Mouse (Mus musculus): ENCODE measurements around the gene Lrrc3. TPM values are rescaled to one million over a fixed set of nuclear protein-coding genes. Genes with fewer than 3 reads are reported as not detected.

The Lrrc3 gene
- polyA plus RNA-seq, 1 experiment from 2014 or later: 1.3 TPM

- no peak overlapping the region for H3K4me2 ChIP-seq (ENCODE audit: low read length)
- no peak overlapping the region for H3K9ac ChIP-seq (ENCODE audit: low read length)
- H3K4me1 ChIP-seq (ENCODE audit: control insufficient read depth in 2 of 2, insufficient read depth in 2 of 2, low read length in 2 of 2): no peaks in the 10 kb centered on the region; a peak in 1 of 4 replicates
- no peaks in the 10 kb centered on the region for H3K9me3 ChIP-seq (ENCODE audit: control insufficient read depth, low read length)
- 0% methylated on average over 1 of the region's 1 CpGs for WGBS
- no peaks in the 10 kb centered on the region for H3K27me3 ChIP-seq (ENCODE audit: control insufficient read depth, insufficient read depth, low read length)
- no peaks in the 10 kb centered on the region for H3K36me3 ChIP-seq (ENCODE audit: control insufficient read depth, insufficient read depth, low read length)
- ATAC-seq (ENCODE audit: insufficient number of reproducible peaks, insufficient read depth, low FRiP score, low read depth): no peak
- no peak overlapping the region for H3K4me3 ChIP-seq (ENCODE audit: control insufficient read depth in 1 of 2, insufficient read depth in 1 of 2, low read depth in 1 of 2, low read length in 2 of 2)
- no peak overlapping the region for H3K27ac ChIP-seq (replicated peaks in 1 of 2; ENCODE audit: control insufficient read depth in 1 of 2, insufficient read depth in 1 of 2, low read depth in 2 of 2, low read length in 2 of 2)
Measured at GRCm38 (mm10) chr10:77867546-77867945, 34.8 kb downstream of the Lrrc3 start.

GRCm38 (mm10) chr10:77864762-77865143 lies 37.6 kb downstream of the Lrrc3 start:
- Histone ChIP-seq H3K27me3 (ENCODE audit: control insufficient read depth, insufficient read depth, low read length) (no peaks in the 10 kb centered on the region), H3K9ac (ENCODE audit: low read length) (no peak overlapping the region), H3K36me3 (ENCODE audit: control insufficient read depth, insufficient read depth, low read length) (no peaks in the 10 kb centered on the region), H3K27ac (replicated peaks in 1 of 2; ENCODE audit: control insufficient read depth in 1 of 2, insufficient read depth in 1 of 2, low read depth in 2 of 2, low read length in 2 of 2) (no peak overlapping the region), H3K4me1 (ENCODE audit: control insufficient read depth in 2 of 2, insufficient read depth in 2 of 2, low read length in 2 of 2) (no peaks in the 10 kb centered on the region; a peak in 1 of 4 replicates), H3K9me3 (ENCODE audit: control insufficient read depth, low read length) (no peaks in the 10 kb centered on the region), H3K4me2 (ENCODE audit: low read length) (peak overlapping the region; percentile 31; the same call in 1 of the 2 replicates), H3K4me3 (ENCODE audit: control insufficient read depth in 1 of 2, insufficient read depth in 1 of 2, low read depth in 1 of 2, low read length in 2 of 2) (no peak overlapping the region)
- 31% methylated on average over 11 of the region's 11 CpGs for WGBS
- no peak for ATAC-seq (ENCODE audit: insufficient number of reproducible peaks, insufficient read depth, low FRiP score, low read depth)

DNA sequence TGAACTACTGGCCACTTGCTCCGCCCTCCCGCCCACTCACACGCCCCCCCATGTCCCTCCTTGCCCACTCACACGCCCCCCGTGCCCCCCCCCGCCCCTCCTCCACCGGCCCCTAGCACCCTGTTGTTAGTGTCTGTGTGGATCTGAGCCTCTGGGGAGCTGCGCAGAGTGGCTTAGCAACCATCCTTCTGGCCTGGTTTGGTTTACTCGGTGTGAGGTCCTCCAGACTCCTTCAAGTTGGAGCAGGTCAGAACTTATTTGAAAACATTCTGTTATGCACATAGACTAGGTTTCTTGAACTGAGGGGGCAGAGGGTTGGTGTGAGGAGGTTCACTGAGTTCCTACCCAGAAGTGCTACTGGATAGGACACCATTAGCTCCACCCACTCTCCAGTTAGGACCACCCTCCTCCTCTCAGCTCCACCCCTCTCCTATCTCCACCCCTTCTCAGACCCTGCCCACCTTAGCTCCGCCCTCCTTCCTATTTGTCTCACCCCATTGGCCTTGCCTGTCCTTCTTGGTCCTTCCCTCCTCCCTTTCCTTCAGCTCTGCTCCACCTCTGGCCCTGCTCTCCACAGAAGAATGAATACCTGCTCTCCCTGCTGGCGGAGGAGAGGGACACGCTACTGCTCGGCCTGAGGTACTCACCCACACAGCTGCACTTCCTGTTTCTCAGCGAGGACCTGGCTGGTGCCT lies 38.1 kb downstream of the Lrrc3 start:
- Histone ChIP-seq H3K4me2 (ENCODE audit: low read length) (peak overlapping the region; percentile 31; the same call in 1 of the 2 replicates), H3K27me3 (ENCODE audit: control insufficient read depth, insufficient read depth, low read length) (no peaks in the 10 kb centered on the region), H3K27ac (replicated peaks in 1 of 2; ENCODE audit: control insufficient read depth in 1 of 2, insufficient read depth in 1 of 2, low read depth in 2 of 2, low read length in 2 of 2) (no peak overlapping the region), H3K9ac (ENCODE audit: low read length) (no peak overlapping the region), H3K4me1 (ENCODE audit: control insufficient read depth in 2 of 2, insufficient read depth in 2 of 2, low read length in 2 of 2) (no peaks in the 10 kb centered on the region; a peak in 1 of 4 replicates), H3K9me3 (ENCODE audit: control insufficient read depth, low read length) (no peaks in the 10 kb centered on the region), H3K36me3 (ENCODE audit: control insufficient read depth, insufficient read depth, low read length) (no peaks in the 10 kb centered on the region), H3K4me3 (ENCODE audit: control insufficient read depth in 1 of 2, insufficient read depth in 1 of 2, low read depth in 1 of 2, low read length in 2 of 2) (no peak overlapping the region)
- 28% methylated on average over 14 of the region's 14 CpGs for WGBS
- no peak for ATAC-seq (ENCODE audit: insufficient number of reproducible peaks, insufficient read depth, low FRiP score, low read depth)

DNA sequence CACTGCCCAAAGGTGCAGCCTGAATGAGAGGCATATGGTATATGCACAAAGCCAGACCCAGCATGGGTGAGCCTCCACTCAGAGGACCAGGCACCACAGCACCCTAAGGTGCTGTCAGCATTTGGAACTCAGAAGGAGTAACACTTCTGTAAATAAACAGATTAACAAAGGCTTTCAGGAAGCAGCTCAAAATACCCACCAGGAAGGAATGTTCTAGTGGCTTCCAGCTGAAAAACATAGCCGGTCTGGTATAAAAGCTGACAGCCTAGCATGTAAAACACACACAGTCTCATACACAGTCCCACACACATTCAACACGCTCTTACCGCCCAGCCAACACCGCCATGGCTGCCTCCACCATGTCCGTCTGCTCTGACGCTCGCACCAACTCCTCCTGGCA lies 40.7 kb downstream of the Lrrc3 start, which contains the start of gene Gm3285:
Gm3285 (plus strand) TSS at position 301 of the 400 bp plus-strand sequence.
- no peak within 1 kb of the TSS for H3K4me3 ChIP-seq (ENCODE audit: control insufficient read depth in 1 of 2, insufficient read depth in 1 of 2, low read depth in 1 of 2, low read length in 2 of 2)
- H3K9ac ChIP-seq (ENCODE audit: low read length): no peak within 1 kb of the TSS
- H3K4me1 ChIP-seq (ENCODE audit: control insufficient read depth in 2 of 2, insufficient read depth in 2 of 2, low read length in 2 of 2): no peaks in the 10 kb centered on the region; a peak in 1 of 4 replicates
- H3K9me3 ChIP-seq (ENCODE audit: control insufficient read depth, low read length): no peaks in the 10 kb centered on the region
- WGBS: 54% methylated on average over 7 of the region's 7 CpGs
- no peaks in the 10 kb centered on the region for H3K27me3 ChIP-seq (ENCODE audit: control insufficient read depth, insufficient read depth, low read length)
- no peak within 1 kb of the TSS for H3K4me2 ChIP-seq (ENCODE audit: low read length)
- ATAC-seq (ENCODE audit: insufficient number of reproducible peaks, insufficient read depth, low FRiP score, low read depth): no peak
- H3K27ac ChIP-seq (replicated peaks in 1 of 2; ENCODE audit: control insufficient read depth in 1 of 2, insufficient read depth in 1 of 2, low read depth in 2 of 2, low read length in 2 of 2): no peak within 1 kb of the TSS
- H3K36me3 ChIP-seq (ENCODE audit: control insufficient read depth, insufficient read depth, low read length): no peaks in the 10 kb centered on the region

GRCm38 (mm10) chr10:77852559-77852958 lies 49.8 kb downstream of the Lrrc3 start, which contains the start of gene Gm10318:
Gene Gm10318 (plus strand): TSS chr10:77852859.
- 59% methylated on average over 9 of the region's 9 CpGs for WGBS
- Histone ChIP-seq H3K9ac (ENCODE audit: low read length) (no peak within 1 kb of the TSS), H3K27ac (replicated peaks in 1 of 2; ENCODE audit: control insufficient read depth in 1 of 2, insufficient read depth in 1 of 2, low read depth in 2 of 2, low read length in 2 of 2) (no peak within 1 kb of the TSS), H3K4me3 (ENCODE audit: control insufficient read depth in 1 of 2, insufficient read depth in 1 of 2, low read depth in 1 of 2, low read length in 2 of 2) (no peak within 1 kb of the TSS), H3K36me3 (ENCODE audit: control insufficient read depth, insufficient read depth, low read length) (no peaks in the 10 kb centered on the region), H3K27me3 (ENCODE audit: control insufficient read depth, insufficient read depth, low read length) (no peaks in the 10 kb centered on the region), H3K9me3 (ENCODE audit: control insufficient read depth, low read length) (0 out of 2 replicates have a peak, but pooled peaks cover 4% of the 10 kb centered on the region), H3K4me2 (ENCODE audit: low read length) (no peak within 1 kb of the TSS), H3K4me1 (ENCODE audit: control insufficient read depth in 2 of 2, insufficient read depth in 2 of 2, low read length in 2 of 2) (no peaks in the 10 kb centered on the region)
- no peak for ATAC-seq (ENCODE audit: insufficient number of reproducible peaks, insufficient read depth, low FRiP score, low read depth)

Other genes starting within 250 kb of the Lrrc3 start
- 0.09 TPM in 1 of 2 replicates, not detected in the other for gene Tspear, start 216.0 kb downstream of the Lrrc3 start, polyA plus RNA-seq (2014; fragmentation: Nextera tagmentation; extraction: Ambion mirVana)
- not detected in 2 replicates for gene Gm19402, start 211.8 kb downstream of the Lrrc3 start, polyA plus RNA-seq (2014; fragmentation: Nextera tagmentation; extraction: Ambion mirVana)
- gene Gm9508, start 205.3 kb downstream of the Lrrc3 start, polyA plus RNA-seq (2014; fragmentation: Nextera tagmentation; extraction: Ambion mirVana): not detected in 2 replicates
- not detected in 2 replicates for gene Gm10272, start 195.9 kb downstream of the Lrrc3 start, polyA plus RNA-seq (2014; fragmentation: Nextera tagmentation; extraction: Ambion mirVana)
- not detected in 2 replicates for gene Gm10024, start 191.1 kb downstream of the Lrrc3 start, polyA plus RNA-seq (2014; fragmentation: Nextera tagmentation; extraction: Ambion mirVana)
- gene Gm10142, start 186.7 kb downstream of the Lrrc3 start, polyA plus RNA-seq (2014; fragmentation: Nextera tagmentation; extraction: Ambion mirVana): not detected in 2 replicates
- gene Krtap12-1, start 181.9 kb downstream of the Lrrc3 start, polyA plus RNA-seq (2014; fragmentation: Nextera tagmentation; extraction: Ambion mirVana): not detected in 2 replicates
- gene Gm10100, start 176.1 kb downstream of the Lrrc3 start, polyA plus RNA-seq (2014; fragmentation: Nextera tagmentation; extraction: Ambion mirVana): not detected in 2 replicates
- gene Gm18596, start 159.9 kb downstream of the Lrrc3 start, polyA plus RNA-seq (2014; fragmentation: Nextera tagmentation; extraction: Ambion mirVana): not detected in 2 replicates
- not detected in 2 replicates for gene Gm9736, start 151.2 kb downstream of the Lrrc3 start, polyA plus RNA-seq (2014; fragmentation: Nextera tagmentation; extraction: Ambion mirVana)
- gene Gm3233, start 142.9 kb downstream of the Lrrc3 start, polyA plus RNA-seq (2014; fragmentation: Nextera tagmentation; extraction: Ambion mirVana): not detected in 2 replicates
- not detected in 2 replicates for gene Gm3238, start 131.2 kb downstream of the Lrrc3 start, polyA plus RNA-seq (2014; fragmentation: Nextera tagmentation; extraction: Ambion mirVana)
- gene Gm7138, start 125.6 kb downstream of the Lrrc3 start, polyA plus RNA-seq (2014; fragmentation: Nextera tagmentation; extraction: Ambion mirVana): not detected in 2 replicates
- not detected in 2 replicates for gene Gm3250, start 120.0 kb downstream of the Lrrc3 start, polyA plus RNA-seq (2014; fragmentation: Nextera tagmentation; extraction: Ambion mirVana)
- gene Gm7137, start 114.3 kb downstream of the Lrrc3 start, polyA plus RNA-seq (2014; fragmentation: Nextera tagmentation; extraction: Ambion mirVana): not detected in 2 replicates
- gene Gm9639, start 107.5 kb downstream of the Lrrc3 start, polyA plus RNA-seq (2014; fragmentation: Nextera tagmentation; extraction: Ambion mirVana): not detected in 2 replicates
- gene Gm19668, start 103.4 kb downstream of the Lrrc3 start, polyA plus RNA-seq (2014; fragmentation: Nextera tagmentation; extraction: Ambion mirVana): not detected in 2 replicates
- not detected in 2 replicates for gene Gm9507, start 90.7 kb downstream of the Lrrc3 start, polyA plus RNA-seq (2014; fragmentation: Nextera tagmentation; extraction: Ambion mirVana)
- not detected in 2 replicates for gene Gm2696, start 87.9 kb downstream of the Lrrc3 start, polyA plus RNA-seq (2014; fragmentation: Nextera tagmentation; extraction: Ambion mirVana)
- gene Krtap10-4, start 75.4 kb downstream of the Lrrc3 start, polyA plus RNA-seq (2014; fragmentation: Nextera tagmentation; extraction: Ambion mirVana): not detected in 2 replicates
- not detected in 2 replicates for gene Krtap10-10, start 66.6 kb downstream of the Lrrc3 start, polyA plus RNA-seq (2014; fragmentation: Nextera tagmentation; extraction: Ambion mirVana)
- gene Gm36176, start 55.7 kb downstream of the Lrrc3 start, polyA plus RNA-seq (2014; fragmentation: Nextera tagmentation; extraction: Ambion mirVana): not detected in 2 replicates
- not detected in 2 replicates for gene Gm10318, start 49.7 kb downstream of the Lrrc3 start, polyA plus RNA-seq (2014; fragmentation: Nextera tagmentation; extraction: Ambion mirVana)
- gene Gm3285, start 40.6 kb downstream of the Lrrc3 start, polyA plus RNA-seq (2014; fragmentation: Nextera tagmentation; extraction: Ambion mirVana): not detected in 2 replicates
- 0.07 and 0.51 TPM in 2 replicates for gene Trpm2, start 68.0 kb upstream of the Lrrc3 start, polyA plus RNA-seq (2014; fragmentation: Nextera tagmentation; extraction: Ambion mirVana)
- gene 1810043G02Rik, start 76.0 kb upstream of the Lrrc3 start, polyA plus RNA-seq (2014; fragmentation: Nextera tagmentation; extraction: Ambion mirVana): 18.6 and 21.1 TPM in 2 replicates
- 168 and 170 TPM in 2 replicates for gene Pfkl, start 107.5 kb upstream of the Lrrc3 start, polyA plus RNA-seq (2014; fragmentation: Nextera tagmentation; extraction: Ambion mirVana)
- not detected in 2 replicates for gene Dnmt3l, start 139.4 kb upstream of the Lrrc3 start, polyA plus RNA-seq (2014; fragmentation: Nextera tagmentation; extraction: Ambion mirVana)
- 0.16 TPM in 1 of 2 replicates, not detected in the other for gene Aire, start 141.1 kb upstream of the Lrrc3 start, polyA plus RNA-seq (2014; fragmentation: Nextera tagmentation; extraction: Ambion mirVana)
- 1.5 and 2.0 TPM in 2 replicates for gene Icosl, start 166.8 kb upstream of the Lrrc3 start, polyA plus RNA-seq (2014; fragmentation: Nextera tagmentation; extraction: Ambion mirVana)